Mouse (Mus musculus) MEL (cell line): Measurements from ENCODE around the gene Gm4952. TPM values are rescaled to one million over a fixed set of nuclear protein-coding genes. Genes with fewer than 3 reads are reported as not detected.
"Not testable (repeated sequence)": the region's sequence is repeated elsewhere in the genome, so short reads cannot be mapped to it uniquely, and the experiment has no call there.

ENCODE experiments used
- DNase-seq: peaks from one replicate; pipeline ENCODE4 v3.0.0; 2011; ENCODE audit warnings: low read depth, low spot score
- H3K27ac ChIP-seq: 2 replicates; pipeline ENCODE4 v1.5.1; 2012; ENCODE audit warnings: low read depth, mild to moderate bottlenecking, control low read depth, low read length, moderate library complexity; ENCODE audit not compliant: control insufficient read depth
- H3K27me3 ChIP-seq, 2 experiments: fragments of 150-350 bp in 1 of 2; sonication (generic) in 1 of 2; 2 replicates each; pipeline ENCODE4 v1.6.1; 2012; ENCODE audit warnings: low read length in 2 of 2, mild to moderate bottlenecking in 2 of 2, improper control_type of control experiment in 1 of 2, moderate library complexity in 1 of 2; ENCODE audit not compliant: insufficient read depth in 2 of 2, control insufficient read depth in 1 of 2
- H3K36me3 ChIP-seq, 2 experiments: 2 replicates each; pipeline ENCODE4 v1.6.1; 2012 to 2014; ENCODE audit warnings: low read length in 2 of 2, improper control_type of control experiment in 1 of 2, inconsistent platforms in 1 of 2, mild to moderate bottlenecking in 1 of 2; ENCODE audit not compliant: insufficient read depth in 2 of 2, control insufficient read depth in 1 of 2
- H3K4me1 ChIP-seq, 2 experiments: fragments of 150-350 bp in 1 of 2; sonication (generic) in 1 of 2; 2 replicates each; pipeline ENCODE4 v1.6.1; 2012; ENCODE audit warnings: low read length in 2 of 2, improper control_type of control experiment in 1 of 2, mild to moderate bottlenecking in 1 of 2; ENCODE audit not compliant: insufficient read depth in 2 of 2, control insufficient read depth in 1 of 2
- H3K4me3 ChIP-seq, 2 experiments: fragments of 150-350 bp in 1 of 2; sonication (generic) in 1 of 2; 2 replicates each; pipeline ENCODE4 v1.5.1; 2012; ENCODE audit warnings: low read depth in 2 of 2, low read length in 2 of 2, mild to moderate bottlenecking in 2 of 2, moderate library complexity in 2 of 2, control low read depth in 1 of 2, improper control_type of control experiment in 1 of 2; ENCODE audit not compliant: control insufficient read depth in 1 of 2, insufficient read depth in 1 of 2
- H3K79me2 ChIP-seq: 2 replicates; pipeline ENCODE4 v1.6.1; 2012; ENCODE audit warnings: mild to moderate bottlenecking, low read length, moderate library complexity; ENCODE audit not compliant: control insufficient read depth, poor library complexity, insufficient read depth
- H3K9ac ChIP-seq: 2 replicates; pipeline ENCODE4 v1.6.1; 2012; ENCODE audit warnings: low read depth, mild to moderate bottlenecking, control low read depth, low read length, moderate library complexity; ENCODE audit not compliant: control insufficient read depth, poor library complexity, severe bottlenecking
- H3K9me3 ChIP-seq: fragments of 150-350 bp; sonication (generic); replicated peaks from 2 replicates; pipeline ENCODE4 v1.6.1; 2012; ENCODE audit warnings: mild to moderate bottlenecking, low read length, improper control_type of control experiment, moderate library complexity; ENCODE audit not compliant: insufficient read depth
- BHLHE40 ChIP-seq: IDR thresholded peaks from 2 replicates; pipeline ENCODE4 v1.6.1; 2012; ENCODE audit warnings: low read depth, mild to moderate bottlenecking, inconsistent platforms, low read length, improper control_type of control experiment, borderline replicate concordance
- CHD1 ChIP-seq: IDR thresholded peaks from 2 replicates; pipeline ENCODE4 v1.6.1; 2012; ENCODE audit warnings: low read depth, mild to moderate bottlenecking, inconsistent platforms, low read length, improper control_type of control experiment
- CHD2 ChIP-seq: IDR thresholded peaks from 2 replicates; pipeline ENCODE4 v1.6.1; 2011; ENCODE audit warnings: low read length, improper control_type of control experiment
- E2F4 ChIP-seq: IDR thresholded peaks from 2 replicates; pipeline ENCODE4 v1.6.1; 2011; ENCODE audit warnings: low read depth, low read length, improper control_type of control experiment, borderline replicate concordance
- ELF1 ChIP-seq: IDR thresholded peaks from 2 replicates; pipeline ENCODE4 v1.6.1; 2014; ENCODE audit warnings: low read depth, mild to moderate bottlenecking, inconsistent platforms, low read length, improper control_type of control experiment, moderate library complexity
- EP300 ChIP-seq, 2 experiments: IDR thresholded peaks; 2 replicates each; pipeline ENCODE4 v1.6.1; 2011; ENCODE audit warnings: improper control_type of control experiment in 2 of 2, low read length in 2 of 2, low read depth in 1 of 2, mild to moderate bottlenecking in 1 of 2
- ETS1 ChIP-seq: IDR thresholded peaks from 2 replicates; pipeline ENCODE4 v1.6.1; 2012; ENCODE audit warnings: low read depth, mild to moderate bottlenecking, inconsistent platforms, low read length, improper control_type of control experiment, moderate library complexity
- GABPA ChIP-seq: IDR thresholded peaks from 2 replicates; pipeline ENCODE4 v1.6.1; 2012; ENCODE audit warnings: low read depth, mild to moderate bottlenecking, inconsistent platforms, low read length, improper control_type of control experiment, moderate library complexity
- JUND ChIP-seq: IDR thresholded peaks from 2 replicates; pipeline ENCODE4 v1.6.1; 2011; ENCODE audit warnings: low read depth, mild to moderate bottlenecking, improper control_type of control experiment, low read length
- MEF2A ChIP-seq: IDR thresholded peaks from 2 replicates; pipeline ENCODE4 v1.6.1; 2014; ENCODE audit warnings: low read depth, mild to moderate bottlenecking, inconsistent platforms, low read length, improper control_type of control experiment; ENCODE audit not compliant: poor library complexity, insufficient replicate concordance, severe bottlenecking; ENCODE audit errors: extremely low read depth
- MXI1 ChIP-seq: IDR thresholded peaks from 2 replicates; pipeline ENCODE4 v1.6.1; 2011; ENCODE audit warnings: mild to moderate bottlenecking, low read depth, low read length, improper control_type of control experiment
- MYC ChIP-seq: IDR thresholded peaks from 2 replicates; pipeline ENCODE4 v1.6.1; 2011; ENCODE audit warnings: low read depth, mild to moderate bottlenecking, low read length, improper control_type of control experiment, moderate library complexity
- POLR2A ChIP-seq, 2 experiments: IDR thresholded peaks; 2 replicates each; pipeline ENCODE4 v1.6.1; 2011 to 2012; ENCODE audit warnings: low read length in 2 of 2, mild to moderate bottlenecking in 2 of 2, control low read depth in 1 of 2, improper control_type of control experiment in 1 of 2, low read depth in 1 of 2, moderate library complexity in 1 of 2; ENCODE audit not compliant: control insufficient read depth in 1 of 2, insufficient read depth in 1 of 2, poor library complexity in 1 of 2
- POLR2AphosphoS5 ChIP-seq: IDR thresholded peaks from 2 replicates; pipeline ENCODE4 v1.6.1; 2012; ENCODE audit warnings: low read depth, borderline replicate concordance, mild to moderate bottlenecking, inconsistent platforms, low read length, moderate library complexity, mixed read lengths
- SMC3 ChIP-seq: IDR thresholded peaks from 2 replicates; pipeline ENCODE4 v1.6.1; 2011; ENCODE audit warnings: low read depth, low read length, improper control_type of control experiment
- TAL1 ChIP-seq: IDR thresholded peaks from 2 replicates; pipeline ENCODE4 v1.6.1; 2012; ENCODE audit warnings: mild to moderate bottlenecking, inconsistent platforms, low read length, moderate library complexity, mixed read lengths
- TCF12 ChIP-seq: IDR thresholded peaks from 2 replicates; pipeline ENCODE4 v1.6.1; 2014; ENCODE audit warnings: low read depth, mild to moderate bottlenecking, inconsistent platforms, low read length, improper control_type of control experiment, moderate library complexity
- USF1 ChIP-seq: IDR thresholded peaks from 2 replicates; pipeline ENCODE4 v1.6.1; 2014; ENCODE audit warnings: low read depth, mild to moderate bottlenecking, inconsistent platforms, low read length, improper control_type of control experiment, moderate library complexity
- ZKSCAN1 ChIP-seq: IDR thresholded peaks from 2 replicates; pipeline ENCODE4 v1.6.1; 2012; ENCODE audit warnings: low read depth, mild to moderate bottlenecking, inconsistent platforms, low read length, improper control_type of control experiment, moderate library complexity
- ZNF384 ChIP-seq: IDR thresholded peaks from 2 replicates; pipeline ENCODE4 v1.6.1; 2012; ENCODE audit warnings: low read depth, mild to moderate bottlenecking, inconsistent platforms, low read length, improper control_type of control experiment
- polyA plus RNA-seq, 2 experiments: library from polyadenylated mRNA; stranded (reverse) in 1 of 2; unstranded in 1 of 2; fragments of >175 nt in 1 of 2; fragments of >200 nt in 1 of 2; gene quantifications; 2 replicates each; pipeline versions ENCODE4 v1.2.1 to v1.2.4; 2012; ENCODE audit warnings: low replicate concordance in 2 of 2, low read depth in 1 of 2; ENCODE audit not compliant: insufficient read length in 2 of 2, insufficient read depth in 1 of 2, missing spikeins in 1 of 2
- total RNA-seq: library from RNA; depleted of rRNA; stranded (reverse); fragments of 300-350 nt; gene quantifications from 2 replicates; pipeline ENCODE4 v1.2.3, GENCODE M21; 2012

Gm4952 gene
- total and polyA plus RNA-seq, 3 experiments: 0.06 TPM; not detected in 2

GRCm38 (mm10) chr19:12666156-12666555, 66.4 kb downstream of the Gm4952 start:
- Histone ChIP-seq H3K27ac (no peak overlapping the region), H3K27me3 (peaks cover 0 to 2% of the 10 kb centered on the region in 2 experiments; a peak in 2 of 4 replicates), H3K36me3 (no peaks in the 10 kb centered on the region), H3K79me2 (no peaks in the 10 kb centered on the region), H3K4me3 (no peak overlapping the region), H3K4me1 (no peaks in the 10 kb centered on the region), H3K9ac (no peak overlapping the region), H3K9me3 (no peaks in the 10 kb centered on the region)
- TF ChIP-seq JUND (no peak), MEF2A (no peak), ZKSCAN1 (no peak), ELF1 (no peak), POLR2AphosphoS5 (no peak), CHD2 (no peak), GABPA (no peak), TAL1 (no peak), USF1 (no peak), MYC (no peak), E2F4 (no peak), SMC3 (no peak), ETS1 (no peak), ZNF384 (no peak), POLR2A (IDR thresholded peaks at IDR 0.05; ENCODE audit: control insufficient read depth in 1 of 2, insufficient read depth in 1 of 2, low read depth in 1 of 2, low read length in 2 of 2, poor library complexity in 1 of 2) (no peak), TCF12 (no peak), MXI1 (no peak), CHD1 (no peak), BHLHE40 (no peak), EP300 (IDR thresholded peaks at IDR 0.05; ENCODE audit: low read depth in 1 of 2, low read length in 2 of 2) (no peak)
- no peak for DNase-seq

- H3K4me1 ChIP-seq, DNase-seq, H3K27ac ChIP-seq, H3K9ac ChIP-seq, H3K27me3 ChIP-seq, H3K79me2 ChIP-seq, H3K9me3 ChIP-seq, H3K4me3 ChIP-seq, H3K36me3 ChIP-seq: not testable (repeated sequence)
Measured at GRCm38 (mm10) chr19:12668601-12669000, 68.8 kb downstream of the Gm4952 start.
